Mouse (Mus musculus): ENCODE measurements around the gene Pabpc4. TPM values are rescaled to one million over a fixed set of nuclear protein-coding genes. Genes with fewer than 3 reads are reported as not detected.
A peak's percentile ranks its signal among the peaks of the same experiment; 100 is the strongest.

The Pabpc4 gene
- polyA plus RNA-seq (2015; fragmentation: Nextera tagmentation; extraction: Ambion mirVana): 45.0 and 47.7 TPM in 2 replicates

GRCm38 (mm10) chr4:123261721-123262401 lies at the start of gene Pabpc4:
Pabpc4 (plus strand) TSS chr4:123262351.
- H3K9me3 ChIP-seq (ENCODE audit: low read length): no peaks in the 10 kb centered on the region
- no peak for ATAC-seq (ENCODE audit: low FRiP score, low TSS enrichment)
- no peak within 1 kb of the TSS for H3K4me3 ChIP-seq (ENCODE audit: low read length)
- H3K36me3 ChIP-seq (ENCODE audit: insufficient read depth, low read length): no peaks in the 10 kb centered on the region
- H3K9ac ChIP-seq (replicated peaks; ENCODE audit: low read length): no peak within 1 kb of the TSS
- WGBS: 65% methylated on average over 5 of the region's 5 CpGs
- H3K4me2 ChIP-seq (replicated peaks; ENCODE audit: low read depth, low read length): no peak within 1 kb of the TSS
- H3K4me1 ChIP-seq (ENCODE audit: insufficient read depth, low read length): peaks cover 8% of the 10 kb centered on the region
- H3K27ac ChIP-seq (ENCODE audit: low read length): no peak within 1 kb of the TSS
- no peaks in the 10 kb centered on the region for H3K27me3 ChIP-seq (ENCODE audit: insufficient read depth, low read length)

DNA sequence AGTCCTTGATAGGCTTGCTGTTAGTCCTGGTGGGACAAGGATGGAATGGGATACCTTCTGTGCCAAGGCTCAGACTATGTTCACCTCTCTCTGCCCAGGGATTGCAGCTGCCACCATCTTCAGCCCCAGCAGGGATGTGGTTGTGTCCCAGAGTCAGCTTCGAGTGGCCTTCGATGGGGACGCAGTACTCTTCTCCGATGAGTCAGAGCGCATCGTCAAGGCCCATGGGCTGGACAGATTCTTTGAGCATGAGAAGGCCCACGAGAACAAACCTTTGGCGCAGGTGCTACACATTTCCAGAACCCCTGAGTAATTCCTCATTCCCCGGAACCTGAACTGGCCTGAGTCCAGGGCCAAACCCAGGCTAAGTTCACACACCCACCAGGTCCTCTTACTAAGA lies 48.2 kb upstream of the Pabpc4 start:
- 0 out of 2 replicates have a peak, but pooled peaks cover 10% of the 10 kb centered on the region for H3K4me1 ChIP-seq (ENCODE audit: insufficient read depth, low read length)
- no peak overlapping the region for H3K27ac ChIP-seq (ENCODE audit: low read length)
- 93% methylated on average over 9 of the region's 9 CpGs for WGBS
- H3K27me3 ChIP-seq (ENCODE audit: insufficient read depth, low read length): no peaks in the 10 kb centered on the region
- H3K4me2 ChIP-seq (replicated peaks; ENCODE audit: low read depth, low read length): no peak overlapping the region
- no peak for ATAC-seq (ENCODE audit: low FRiP score, low TSS enrichment)
- H3K9ac ChIP-seq (replicated peaks; ENCODE audit: low read length): no peak overlapping the region
- H3K36me3 ChIP-seq (ENCODE audit: insufficient read depth, low read length): no peaks in the 10 kb centered on the region
- no peaks in the 10 kb centered on the region for H3K9me3 ChIP-seq (ENCODE audit: low read length)
- no peak overlapping the region for H3K4me3 ChIP-seq (ENCODE audit: low read length)

DNA sequence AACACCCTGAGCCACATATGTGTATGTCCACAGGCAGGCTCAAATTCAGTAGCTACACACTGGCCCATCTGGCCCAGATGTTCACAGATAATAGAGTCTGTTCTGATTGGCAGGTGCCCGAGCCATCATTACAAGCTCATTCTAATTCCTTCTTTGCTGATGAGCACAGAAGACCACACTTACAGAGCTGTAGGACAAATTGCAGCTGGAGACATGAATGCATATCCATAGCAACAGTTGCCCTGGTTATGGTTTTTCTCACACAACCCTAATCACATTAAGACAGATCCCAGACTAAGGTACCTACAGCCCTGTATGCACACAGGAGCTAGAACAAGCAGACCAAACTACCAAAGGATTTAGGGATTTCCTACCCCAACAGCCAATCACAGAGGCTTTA lies 46.8 kb upstream of the Pabpc4 start:
- H3K9ac ChIP-seq (replicated peaks; ENCODE audit: low read length): no peak overlapping the region
- 86% methylated on average over 1 of the region's 1 CpGs for WGBS
- no peak overlapping the region for H3K4me2 ChIP-seq (replicated peaks; ENCODE audit: low read depth, low read length)
- no peaks in the 10 kb centered on the region for H3K27me3 ChIP-seq (ENCODE audit: insufficient read depth, low read length)
- no peak for ATAC-seq (ENCODE audit: low FRiP score, low TSS enrichment)
- no peak overlapping the region for H3K27ac ChIP-seq (ENCODE audit: low read length)
- no peak overlapping the region for H3K4me3 ChIP-seq (ENCODE audit: low read length)
- no peaks in the 10 kb centered on the region for H3K9me3 ChIP-seq (ENCODE audit: low read length)
- no peaks in the 10 kb centered on the region for H3K36me3 ChIP-seq (ENCODE audit: insufficient read depth, low read length)
- H3K4me1 ChIP-seq (ENCODE audit: insufficient read depth, low read length): 0 out of 2 replicates have a peak, but pooled peaks cover 10% of the 10 kb centered on the region

DNA sequence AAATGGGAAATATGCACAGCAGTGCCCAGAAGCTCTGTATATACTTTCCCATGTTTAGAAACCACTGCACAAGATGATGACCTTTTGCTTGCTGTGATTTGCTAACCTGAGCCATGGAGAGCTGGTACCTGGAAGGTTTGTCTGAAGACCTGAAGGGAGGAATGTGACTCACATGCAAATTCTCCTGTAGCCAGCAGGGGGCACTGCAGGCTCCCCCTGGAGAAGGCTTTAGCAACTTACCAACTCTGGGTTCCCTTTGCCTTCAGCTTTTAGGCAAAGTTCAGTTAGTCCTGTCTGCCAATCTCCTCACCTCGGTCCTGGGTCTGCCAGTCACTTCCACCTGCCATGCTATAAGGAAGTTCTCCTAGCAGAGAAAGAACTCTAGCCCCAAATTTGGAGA lies 45.4 kb upstream of the Pabpc4 start:
- Histone ChIP-seq H3K36me3 (ENCODE audit: insufficient read depth, low read length) (no peaks in the 10 kb centered on the region), H3K9me3 (ENCODE audit: low read length) (no peaks in the 10 kb centered on the region), H3K4me3 (ENCODE audit: low read length) (no peak overlapping the region), H3K4me2 (replicated peaks; ENCODE audit: low read depth, low read length) (no peak overlapping the region), H3K9ac (replicated peaks; ENCODE audit: low read length) (no peak overlapping the region), H3K4me1 (ENCODE audit: insufficient read depth, low read length) (0 out of 2 replicates have a peak, but pooled peaks cover 1% of the 10 kb centered on the region), H3K27me3 (ENCODE audit: insufficient read depth, low read length) (no peaks in the 10 kb centered on the region), H3K27ac (ENCODE audit: low read length) (no peak overlapping the region)
- no peak for ATAC-seq (ENCODE audit: low FRiP score, low TSS enrichment)
- 10% methylated on average over 1 of the region's 1 CpGs for WGBS

DNA sequence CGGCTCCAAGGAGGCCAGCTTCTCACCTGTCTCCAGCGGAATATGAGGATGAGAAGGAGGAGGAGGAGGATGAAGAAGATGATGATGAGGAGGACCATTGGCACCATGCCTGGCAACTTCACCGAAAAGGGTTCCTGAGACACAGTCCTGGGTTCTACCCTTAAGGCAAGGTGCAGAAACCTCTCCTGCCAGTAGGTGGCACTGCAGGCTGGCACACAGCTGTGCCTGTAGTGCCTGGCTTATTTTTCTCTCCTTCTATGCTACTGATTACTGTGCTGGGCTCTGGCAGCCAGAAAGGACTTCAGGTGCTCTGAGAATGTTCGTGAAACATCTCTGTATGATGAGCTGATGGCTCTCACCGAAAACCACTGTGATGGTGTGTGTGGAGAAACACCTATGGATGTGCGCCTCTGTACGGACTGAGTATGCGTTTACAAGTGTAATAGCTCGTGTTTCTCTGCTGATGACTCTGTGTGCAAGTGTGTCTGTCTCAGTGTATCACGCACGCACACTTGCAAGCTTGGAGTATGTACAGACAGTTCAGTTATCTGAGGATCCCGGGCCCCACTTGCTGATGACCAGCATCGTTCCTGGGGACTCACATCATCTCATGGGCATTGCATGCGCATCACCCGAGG lies 42.3 kb upstream of the Pabpc4 start:
- WGBS: 63% methylated on average over 15 of the region's 15 CpGs
- Histone ChIP-seq H3K27ac (ENCODE audit: low read length) (no peak overlapping the region), H3K36me3 (ENCODE audit: insufficient read depth, low read length) (no peaks in the 10 kb centered on the region), H3K4me2 (replicated peaks; ENCODE audit: low read depth, low read length) (no peak overlapping the region), H3K9me3 (ENCODE audit: low read length) (no peaks in the 10 kb centered on the region), H3K9ac (replicated peaks; ENCODE audit: low read length) (no peak overlapping the region), H3K4me3 (ENCODE audit: low read length) (no peak overlapping the region), H3K4me1 (ENCODE audit: insufficient read depth, low read length) (no peaks in the 10 kb centered on the region), H3K27me3 (ENCODE audit: insufficient read depth, low read length) (no peaks in the 10 kb centered on the region)
- ATAC-seq (ENCODE audit: low FRiP score, low TSS enrichment): peak; percentile 91

GRCm38 (mm10) chr4:123220637-123221036 lies 41.5 kb upstream of the Pabpc4 start:
- H3K9ac ChIP-seq (replicated peaks; ENCODE audit: low read length): no peak overlapping the region
- WGBS: 74% methylated on average over 4 of the region's 4 CpGs
- no peak for ATAC-seq (ENCODE audit: low FRiP score, low TSS enrichment)
- no peak overlapping the region for H3K4me2 ChIP-seq (replicated peaks; ENCODE audit: low read depth, low read length)
- no peak overlapping the region for H3K4me3 ChIP-seq (ENCODE audit: low read length)
- H3K4me1 ChIP-seq (ENCODE audit: insufficient read depth, low read length): peaks cover 2% of the 10 kb centered on the region
- no peak overlapping the region for H3K27ac ChIP-seq (ENCODE audit: low read length)
- H3K27me3 ChIP-seq (ENCODE audit: insufficient read depth, low read length): no peaks in the 10 kb centered on the region
- no peaks in the 10 kb centered on the region for H3K9me3 ChIP-seq (ENCODE audit: low read length)
- H3K36me3 ChIP-seq (ENCODE audit: insufficient read depth, low read length): no peaks in the 10 kb centered on the region

DNA sequence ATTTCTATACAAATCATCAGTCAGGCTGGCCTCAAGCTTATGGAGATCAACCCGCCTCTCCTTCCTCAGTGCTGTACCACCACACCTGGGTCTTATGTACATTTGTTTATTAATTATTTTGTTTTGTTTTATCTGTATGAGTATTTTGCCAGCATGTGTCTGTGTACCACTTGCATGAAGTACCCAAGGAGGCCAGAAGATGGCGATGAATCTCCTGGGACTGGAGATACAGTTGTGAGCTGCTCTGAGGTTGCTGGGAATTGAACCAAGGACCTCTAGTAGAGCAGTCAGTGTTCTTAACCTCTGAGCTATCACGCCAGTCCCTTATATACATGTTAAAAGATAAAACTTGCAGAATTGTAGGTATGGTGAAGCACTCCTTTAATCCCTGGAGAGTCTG lies 38.8 kb upstream of the Pabpc4 start:
- ATAC-seq (ENCODE audit: low FRiP score, low TSS enrichment): no peak
- H3K27me3 ChIP-seq (ENCODE audit: insufficient read depth, low read length): no peaks in the 10 kb centered on the region
- H3K4me3 ChIP-seq (ENCODE audit: low read length): no peak overlapping the region
- H3K9ac ChIP-seq (replicated peaks; ENCODE audit: low read length): no peak overlapping the region
- 65% methylated on average over 3 of the region's 3 CpGs for WGBS
- H3K27ac ChIP-seq (ENCODE audit: low read length): no peak overlapping the region
- H3K36me3 ChIP-seq (ENCODE audit: insufficient read depth, low read length): no peaks in the 10 kb centered on the region
- no peaks in the 10 kb centered on the region for H3K9me3 ChIP-seq (ENCODE audit: low read length)
- no peak overlapping the region for H3K4me2 ChIP-seq (replicated peaks; ENCODE audit: low read depth, low read length)
- peaks cover 29% of the 10 kb centered on the region for H3K4me1 ChIP-seq (ENCODE audit: insufficient read depth, low read length)

DNA sequence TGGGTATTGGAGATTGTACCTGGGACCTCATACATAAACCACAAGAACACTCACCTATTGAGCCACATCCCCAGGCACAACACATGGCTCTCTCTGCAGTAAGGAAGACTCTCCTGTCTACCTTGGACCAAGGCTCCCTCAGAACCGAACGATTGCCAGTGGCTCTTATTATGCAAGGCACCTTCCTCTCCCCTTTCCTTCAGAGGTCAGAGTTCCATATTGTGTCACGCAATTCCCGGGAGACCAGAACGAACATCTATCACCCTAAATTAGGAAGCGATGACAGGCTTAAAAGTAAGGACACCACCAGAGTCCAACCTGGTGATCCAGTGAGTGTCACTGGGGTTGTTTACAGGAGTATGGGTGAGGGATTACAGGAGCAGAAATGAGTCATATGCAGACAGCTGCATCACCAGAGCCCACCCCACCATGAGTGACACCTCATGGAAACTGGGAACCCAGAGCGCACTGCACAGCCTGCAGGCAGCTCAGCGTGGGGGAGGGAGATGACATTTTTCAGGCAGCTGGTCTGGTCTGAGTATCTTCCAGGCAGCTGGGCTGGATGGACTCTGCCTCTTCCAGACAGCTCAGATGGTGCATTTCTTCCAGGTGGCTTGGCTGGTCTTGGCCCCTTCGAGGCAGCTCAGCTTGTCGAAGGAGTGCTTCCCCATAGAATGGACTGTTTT lies 36.3 kb upstream of the Pabpc4 start:
- no peak overlapping the region for H3K9ac ChIP-seq (replicated peaks; ENCODE audit: low read length)
- no peaks in the 10 kb centered on the region for H3K36me3 ChIP-seq (ENCODE audit: insufficient read depth, low read length)
- peaks cover 43% of the 10 kb centered on the region for H3K4me1 ChIP-seq (ENCODE audit: insufficient read depth, low read length)
- no peaks in the 10 kb centered on the region for H3K9me3 ChIP-seq (ENCODE audit: low read length)
- no peak overlapping the region for H3K4me3 ChIP-seq (ENCODE audit: low read length)
- WGBS: 34% methylated on average over 10 of the region's 10 CpGs
- H3K27me3 ChIP-seq (ENCODE audit: insufficient read depth, low read length): no peaks in the 10 kb centered on the region
- peak; percentile 31; the same call in 1 of the 2 replicates for ATAC-seq (ENCODE audit: low FRiP score, low TSS enrichment)
- no peak overlapping the region for H3K27ac ChIP-seq (ENCODE audit: low read length)
- no peak overlapping the region for H3K4me2 ChIP-seq (replicated peaks; ENCODE audit: low read depth, low read length)

DNA sequence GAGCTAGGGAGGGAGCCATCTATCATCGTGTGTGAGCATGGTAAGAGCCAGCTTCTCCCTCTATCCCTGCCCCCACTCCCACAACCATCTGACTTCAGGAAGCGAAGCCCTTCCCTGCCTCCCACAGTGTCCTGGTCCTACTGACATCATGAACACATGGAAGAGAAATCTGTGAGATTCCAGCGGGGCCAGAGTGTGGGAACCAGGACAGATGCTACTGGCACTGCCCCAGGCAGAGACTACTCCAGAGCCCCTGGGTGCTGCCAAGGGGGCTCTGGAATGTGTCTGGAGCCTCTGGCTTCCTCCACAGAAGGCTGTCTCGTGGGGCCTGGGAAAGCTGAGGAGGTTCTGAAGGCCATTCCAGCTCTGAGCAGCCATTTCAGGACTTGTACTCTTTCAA lies 34.4 kb upstream of the Pabpc4 start:
- 27% methylated on average over 4 of the region's 4 CpGs for WGBS
- no peaks in the 10 kb centered on the region for H3K27me3 ChIP-seq (ENCODE audit: insufficient read depth, low read length)
- H3K4me2 ChIP-seq (replicated peaks; ENCODE audit: low read depth, low read length): no peak overlapping the region
- H3K4me3 ChIP-seq (ENCODE audit: low read length): no peak overlapping the region
- H3K4me1 ChIP-seq (ENCODE audit: insufficient read depth, low read length): peaks cover 51% of the 10 kb centered on the region
- H3K27ac ChIP-seq (ENCODE audit: low read length): 0 out of 2 replicates have a peak overlapping the region, but pooled peaks have one; percentile 21
- no peaks in the 10 kb centered on the region for H3K36me3 ChIP-seq (ENCODE audit: insufficient read depth, low read length)
- no peaks in the 10 kb centered on the region for H3K9me3 ChIP-seq (ENCODE audit: low read length)
- no peak; the same call in 1 of the 2 replicates for ATAC-seq (ENCODE audit: low FRiP score, low TSS enrichment)
- H3K9ac ChIP-seq (replicated peaks; ENCODE audit: low read length): no peak overlapping the region

DNA sequence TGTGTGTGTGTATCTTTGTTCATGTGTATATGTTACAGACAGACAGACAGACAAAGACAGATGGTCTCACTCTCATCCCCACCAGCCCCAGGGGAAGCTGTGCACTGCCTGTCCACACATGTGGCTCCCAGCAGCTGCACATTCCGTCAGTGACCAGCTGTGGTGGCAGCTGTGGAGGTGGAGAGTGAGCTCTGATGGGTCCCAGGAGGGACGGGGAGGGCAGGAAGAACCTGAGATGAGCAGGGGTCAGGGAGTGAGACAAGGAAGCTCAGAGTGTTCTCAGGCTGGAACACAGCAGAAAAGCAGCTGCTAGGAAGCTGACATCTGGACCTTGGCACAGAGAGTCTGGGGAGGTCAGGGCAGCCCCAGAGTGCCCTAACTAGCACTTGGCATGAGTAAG lies 33.9 kb upstream of the Pabpc4 start:
- no peaks in the 10 kb centered on the region for H3K9me3 ChIP-seq (ENCODE audit: low read length)
- peak; percentile 32 for ATAC-seq (ENCODE audit: low FRiP score, low TSS enrichment)
- H3K4me2 ChIP-seq (replicated peaks; ENCODE audit: low read depth, low read length): no peak overlapping the region
- no peak overlapping the region for H3K9ac ChIP-seq (replicated peaks; ENCODE audit: low read length)
- WGBS: 17% methylated on average over 2 of the region's 2 CpGs
- H3K36me3 ChIP-seq (ENCODE audit: insufficient read depth, low read length): no peaks in the 10 kb centered on the region
- H3K27ac ChIP-seq (ENCODE audit: low read length): 0 out of 2 replicates have a peak overlapping the region, but pooled peaks have one; percentile 21
- no peaks in the 10 kb centered on the region for H3K27me3 ChIP-seq (ENCODE audit: insufficient read depth, low read length)
- H3K4me3 ChIP-seq (ENCODE audit: low read length): no peak overlapping the region
- peaks cover 57% of the 10 kb centered on the region for H3K4me1 ChIP-seq (ENCODE audit: insufficient read depth, low read length)

All from kidney, embryonic 16.5 days (tissue).